Mouse (Mus musculus): Measurements from ENCODE around the gene Tut7.

- TF ChIP-seq CTCF (IDR thresholded peaks at IDR 0.05; ENCODE audit: extremely low read depth, insufficient read depth, low read length) (no peak), POLR2A (IDR thresholded peaks at IDR 0.05; ENCODE audit: extremely low read depth, insufficient read depth, low read length) (no peak)
Observed at GRCm38 (mm10) chr13:59820114-59820513, 2.8 kb downstream of the Tut7 start.

All from cortical plate, adult 2 months (tissue).